8 mouse cellular contexts compared by ENCODE assay signal in genomic region chr2:32834496-32834895, GRCm38 (mm10). TPM values are rescaled to one million over a fixed set of nuclear protein-coding genes. Genes with fewer than 3 reads are reported as not detected.
DNase-seq lines count a peak whose midpoint lies in the region; ATAC-seq lines count a peak whose summit lies in the region.

No protein-coding gene starts in this region.

- peak overlapping the region; percentile 78 for H3K4me3 ChIP-seq in megakaryocyte, embryonic 14.5 days (replicated peaks)
- no peak overlapping the region for H3K4me3 ChIP-seq in embryonic facial prominence, embryonic 14.5 days (ENCODE audit: low read depth, low read length)
- no peak overlapping the region for H3K4me3 ChIP-seq in hindbrain, embryonic 15.5 days
- no peak overlapping the region for H3K4me3 ChIP-seq in liver, embryonic 15.5 days (replicated peaks)

- peak overlapping the region; percentile 17; the same call in 1 of the 2 replicates for H3K4me2 ChIP-seq in embryonic facial prominence, embryonic 14.5 days (ENCODE audit: low read depth, low read length)
- H3K4me2 ChIP-seq in hindbrain, embryonic 15.5 days = no peak overlapping the region
- H3K4me2 ChIP-seq in liver, embryonic 15.5 days = no peak overlapping the region

- no peak overlapping the region for H3K9ac ChIP-seq in embryonic facial prominence, embryonic 14.5 days (ENCODE audit: low read depth, low read length)
- H3K9ac ChIP-seq in hindbrain, embryonic 15.5 days = no peak overlapping the region
- no peak overlapping the region for H3K9ac ChIP-seq in liver, embryonic 15.5 days

- no peaks in the 10 kb centered on the region for H3K9me3 ChIP-seq in megakaryocyte, embryonic 14.5 days
- no peaks in the 10 kb centered on the region for H3K9me3 ChIP-seq in embryonic facial prominence, embryonic 14.5 days (ENCODE audit: control insufficient read depth, low read length)
- H3K9me3 ChIP-seq in hindbrain, embryonic 15.5 days = no peaks in the 10 kb centered on the region
- H3K9me3 ChIP-seq in liver, embryonic 15.5 days (replicated peaks) = no peaks in the 10 kb centered on the region

- H3K4me1 ChIP-seq in megakaryocyte, embryonic 14.5 days = peaks cover 31% of the 10 kb centered on the region
- H3K4me1 ChIP-seq in embryonic facial prominence, embryonic 14.5 days (ENCODE audit: control insufficient read depth, insufficient read depth, low read length) = peaks cover 7% of the 10 kb centered on the region
- peaks cover 12% of the 10 kb centered on the region for H3K4me1 ChIP-seq in hindbrain, embryonic 15.5 days (replicated peaks)
- peaks cover 22% of the 10 kb centered on the region for H3K4me1 ChIP-seq in liver, embryonic 15.5 days (replicated peaks)

- intact Hi-C loops in left cerebral cortex, postnatal 36 days (cut with DNase I) = no loop called here

- H3K27me3 ChIP-seq in megakaryocyte, embryonic 14.5 days (replicated peaks) = peaks cover 21% of the 10 kb centered on the region
- H3K27me3 ChIP-seq in embryonic facial prominence, embryonic 14.5 days (replicated peaks; ENCODE audit: control insufficient read depth, insufficient read depth, low read length) = no peaks in the 10 kb centered on the region
- H3K27me3 ChIP-seq in hindbrain, embryonic 15.5 days = no peaks in the 10 kb centered on the region
- no peaks in the 10 kb centered on the region for H3K27me3 ChIP-seq in liver, embryonic 15.5 days

- DNase-seq in embryonic facial prominence, embryonic 14.5 days (ENCODE audit: low spot score) = peak; percentile 62
- DNase-seq in thymus, postnatal 36 days = peak; percentile 42 to 57
- DNase-seq in left cerebral cortex, postnatal 36 days (ENCODE audit: low spot score in 2 of 2) = no peak

- no peak for ATAC-seq in megakaryocyte, adult 5-6 weeks (ENCODE audit: poor library complexity, severe bottlenecking)
- ATAC-seq in embryonic facial prominence, embryonic 14.5 days (ENCODE audit: low read depth) = 0 out of 2 replicates have a peak, but pooled peaks have one; percentile 12
- ATAC-seq in hindbrain, embryonic 15.5 days (ENCODE audit: low FRiP score, low read depth) = no peak
- ATAC-seq in liver, embryonic 15.5 days (ENCODE audit: insufficient read depth) = no peak
- ATAC-seq in erythroid progenitor cell, adult 5-6 weeks (replicated peaks; ENCODE audit: low FRiP score, poor library complexity, severe bottlenecking) = no peak

- WGBS in embryonic facial prominence, embryonic 14.5 days = 30% methylated on average over 7 of the region's 7 CpGs
- 76% methylated on average over 7 of the region's 7 CpGs for WGBS in hindbrain, embryonic 15.5 days
- WGBS in liver, embryonic 15.5 days (ENCODE audit: insufficient replicate concordance) = 31% methylated on average over 7 of the region's 7 CpGs

- peak overlapping the region; percentile 59 for H3K27ac ChIP-seq in embryonic facial prominence, embryonic 14.5 days (replicated peaks; ENCODE audit: low read depth, low read length)
- H3K27ac ChIP-seq in hindbrain, embryonic 15.5 days (replicated peaks) = peak overlapping the region; percentile 35; the same call in 1 of the 2 replicates
- peak overlapping the region; percentile 14; the same call in 1 of the 2 replicates for H3K27ac ChIP-seq in liver, embryonic 15.5 days (replicated peaks)

- no peaks in the 10 kb centered on the region for H3K36me3 ChIP-seq in megakaryocyte, embryonic 14.5 days (replicated peaks; ENCODE audit: low read length)
- no peaks in the 10 kb centered on the region for H3K36me3 ChIP-seq in embryonic facial prominence, embryonic 14.5 days (ENCODE audit: control insufficient read depth, insufficient read depth, low read length)
- H3K36me3 ChIP-seq in hindbrain, embryonic 15.5 days = no peaks in the 10 kb centered on the region
- no peaks in the 10 kb centered on the region for H3K36me3 ChIP-seq in liver, embryonic 15.5 days (replicated peaks)

RNA-seq across cellular contexts. Expression of gene Stxbp1, which starts 12.5 kb away (rescaled TPM):
- 1.6 TPM in 1 of 2 replicates, not detected in the other for polyA plus RNA-seq in megakaryocyte, embryonic 14.5 days (2012; ENCODE audit: insufficient read depth, low replicate concordance)
- total RNA-seq in megakaryocyte, adult 5-6 weeks (2015) = 0.09 and 0.30 TPM in 2 replicates
- total RNA-seq in megakaryocyte, adult 5-6 weeks (2017) = 0.48 and 1.3 TPM in 2 replicates
- 26.8 and 29.7 TPM in 2 replicates for polyA plus RNA-seq in embryonic facial prominence, embryonic 14.5 days (2014; fragmentation: Nextera tagmentation; extraction: Ambion mirVana)
- polyA plus RNA-seq in hindbrain, embryonic 15.5 days (2015; fragmentation: Nextera tagmentation; extraction: Ambion mirVana) = 296 and 323 TPM in 2 replicates
- 2.4 and 2.5 TPM in 2 replicates for polyA plus RNA-seq in liver, embryonic 15.5 days (2015; fragmentation: Nextera tagmentation; extraction: Ambion mirVana)
- total RNA-seq in erythroid progenitor cell, adult 5-6 weeks (2015; ENCODE audit: low replicate concordance) = 0.84 and 1.4 TPM in 2 replicates
- total RNA-seq in erythroid progenitor cell, adult 5-6 weeks (2017; ENCODE audit: low replicate concordance) = 0.61 and 4.0 TPM in 2 replicates
- 1,000 to 10,000 TPM in 1 of 2 experiments, 100 to 1,000 TPM in 1; 963 to 1,065 TPM for total RNA-seq in left cerebral cortex, postnatal 36 days (2021)

RNA-seq across cellular contexts. Expression of gene Fam129b, which starts 41.4 kb away (rescaled TPM):
- polyA plus RNA-seq in megakaryocyte, embryonic 14.5 days (2012; ENCODE audit: insufficient read depth, low replicate concordance) = 19.5 and 38.4 TPM in 2 replicates
- total RNA-seq in megakaryocyte, adult 5-6 weeks (2015) = 18.4 and 20.9 TPM in 2 replicates
- total RNA-seq in megakaryocyte, adult 5-6 weeks (2017) = 38.3 and 40.7 TPM in 2 replicates
- polyA plus RNA-seq in embryonic facial prominence, embryonic 14.5 days (2014; fragmentation: Nextera tagmentation; extraction: Ambion mirVana) = 38.4 and 39.0 TPM in 2 replicates
- 33.5 and 33.9 TPM in 2 replicates for polyA plus RNA-seq in hindbrain, embryonic 15.5 days (2015; fragmentation: Nextera tagmentation; extraction: Ambion mirVana)
- polyA plus RNA-seq in liver, embryonic 15.5 days (2015; fragmentation: Nextera tagmentation; extraction: Ambion mirVana) = 8.5 and 11.6 TPM in 2 replicates
- total RNA-seq in erythroid progenitor cell, adult 5-6 weeks (2015; ENCODE audit: low replicate concordance) = 2.2 and 8.8 TPM in 2 replicates
- 5.0 and 11.5 TPM in 2 replicates for total RNA-seq in erythroid progenitor cell, adult 5-6 weeks (2017; ENCODE audit: low replicate concordance)
- total RNA-seq in left cerebral cortex, postnatal 36 days (2021) = 10 to 100 TPM; 22.6 to 23.7 TPM

RNA-seq across cellular contexts. Expression of gene Cfap157, which starts 50.3 kb away (rescaled TPM):
- polyA plus RNA-seq in megakaryocyte, embryonic 14.5 days (2012; ENCODE audit: insufficient read depth, low replicate concordance) = not detected in 2 replicates
- total RNA-seq in megakaryocyte, adult 5-6 weeks (2015) = not detected in 2 replicates
- total RNA-seq in megakaryocyte, adult 5-6 weeks (2017) = not detected in 2 replicates
- 0.20 and 0.63 TPM in 2 replicates for polyA plus RNA-seq in embryonic facial prominence, embryonic 14.5 days (2014; fragmentation: Nextera tagmentation; extraction: Ambion mirVana)
- polyA plus RNA-seq in hindbrain, embryonic 15.5 days (2015; fragmentation: Nextera tagmentation; extraction: Ambion mirVana) = 1.3 and 2.0 TPM in 2 replicates
- not detected in 2 replicates for polyA plus RNA-seq in liver, embryonic 15.5 days (2015; fragmentation: Nextera tagmentation; extraction: Ambion mirVana)
- total RNA-seq in erythroid progenitor cell, adult 5-6 weeks (2015; ENCODE audit: low replicate concordance) = not detected in 2 replicates
- total RNA-seq in erythroid progenitor cell, adult 5-6 weeks (2017; ENCODE audit: low replicate concordance) = not detected in 2 replicates
- under 1 TPM in 1 of 2 experiments, not detected in 1; 0.29 TPM for total RNA-seq in left cerebral cortex, postnatal 36 days (2021)

RNA-seq across cellular contexts. Expression of gene Ptrh1, which starts 58.9 kb away (rescaled TPM):
- polyA plus RNA-seq in megakaryocyte, embryonic 14.5 days (2012; ENCODE audit: insufficient read depth, low replicate concordance) = 2.6 TPM in 1 of 2 replicates, not detected in the other
- total RNA-seq in megakaryocyte, adult 5-6 weeks (2015) = 0.57 TPM in 1 of 2 replicates, not detected in the other
- total RNA-seq in megakaryocyte, adult 5-6 weeks (2017) = 0.88 and 5.4 TPM in 2 replicates
- polyA plus RNA-seq in embryonic facial prominence, embryonic 14.5 days (2014; fragmentation: Nextera tagmentation; extraction: Ambion mirVana) = 5.2 and 5.8 TPM in 2 replicates
- 4.3 and 5.0 TPM in 2 replicates for polyA plus RNA-seq in hindbrain, embryonic 15.5 days (2015; fragmentation: Nextera tagmentation; extraction: Ambion mirVana)
- 1.5 and 1.8 TPM in 2 replicates for polyA plus RNA-seq in liver, embryonic 15.5 days (2015; fragmentation: Nextera tagmentation; extraction: Ambion mirVana)
- 2.2 TPM in 1 of 2 replicates, not detected in the other for total RNA-seq in erythroid progenitor cell, adult 5-6 weeks (2015; ENCODE audit: low replicate concordance)
- total RNA-seq in erythroid progenitor cell, adult 5-6 weeks (2017; ENCODE audit: low replicate concordance) = 11.3 TPM in 1 of 2 replicates, not detected in the other
- total RNA-seq in left cerebral cortex, postnatal 36 days (2021) = 1 to 10 TPM; 7.2 to 9.2 TPM

RNA-seq across cellular contexts. Expression of gene Ttc16, which starts 59.1 kb away (rescaled TPM):
- polyA plus RNA-seq in megakaryocyte, embryonic 14.5 days (2012; ENCODE audit: insufficient read depth, low replicate concordance) = 0.03 and 1.9 TPM in 2 replicates
- not detected in 2 replicates for total RNA-seq in megakaryocyte, adult 5-6 weeks (2015)
- total RNA-seq in megakaryocyte, adult 5-6 weeks (2017) = not detected in 2 replicates
- 0.22 and 0.85 TPM in 2 replicates for polyA plus RNA-seq in embryonic facial prominence, embryonic 14.5 days (2014; fragmentation: Nextera tagmentation; extraction: Ambion mirVana)
- 0.59 and 0.62 TPM in 2 replicates for polyA plus RNA-seq in hindbrain, embryonic 15.5 days (2015; fragmentation: Nextera tagmentation; extraction: Ambion mirVana)
- 0.13 TPM in 1 of 2 replicates, not detected in the other for polyA plus RNA-seq in liver, embryonic 15.5 days (2015; fragmentation: Nextera tagmentation; extraction: Ambion mirVana)
- total RNA-seq in erythroid progenitor cell, adult 5-6 weeks (2015; ENCODE audit: low replicate concordance) = 1.3 TPM in 1 of 2 replicates, not detected in the other
- not detected in 2 replicates for total RNA-seq in erythroid progenitor cell, adult 5-6 weeks (2017; ENCODE audit: low replicate concordance)
- under 1 TPM; 0.41 to 0.72 TPM for total RNA-seq in left cerebral cortex, postnatal 36 days (2021)

Comparison
In these comparisons a context has a peak if more than half of its experiments do, and no peak if none do; other contexts are left out.
1. DNase-seq: peak in embryonic facial prominence, embryonic 14.5 days (single experiment) and thymus, postnatal 36 days (2 of 2); none in left cerebral cortex, postnatal 36 days (0 of 2).
2. Peak in every context shown above with its lines, with median percentiles within 50 percentile points of each other: H3K27ac ChIP-seq.